Mouse (Mus musculus) embryo, embryonic 11.5 days (tissue): ENCODE measurements around the gene Trim15.
"Not testable (repeated sequence)": the region's sequence is repeated elsewhere in the genome, so short reads cannot be mapped to it uniquely, and the experiment has no call there.

Experiments
- DNase-seq: peaks from one replicate; pipeline ENCODE4 v3.0.0-alpha.2; 2012; ENCODE audit warnings: low read depth, low spot score

The Trim15 gene

GRCm38 (mm10) chr17:36866719-36867527 is at the start of gene Trim15:
Gene Trim15 (minus strand): TSS chr17:36867210.
- DNase-seq = no peak

- DNase-seq = peak; percentile 31
Observed at GRCm38 (mm10) chr17:36915076-36915475, 48.1 kb upstream of the Trim15 start.

GRCm38 (mm10) chr17:36914108-36914507 is 47.1 kb upstream of the Trim15 start:
- peak; percentile 62 for DNase-seq

GRCm38 (mm10) chr17:36912031-36912430 is 45.0 kb upstream of the Trim15 start:
- DNase-seq = no peak

GRCm38 (mm10) chr17:36909802-36910201 is 42.8 kb upstream of the Trim15 start:
- DNase-seq = no peak

GRCm38 (mm10) chr17:36908235-36908634 is 41.2 kb upstream of the Trim15 start:
- no peak for DNase-seq

GRCm38 (mm10) chr17:36903651-36904050 is 36.6 kb upstream of the Trim15 start:
- DNase-seq = no peak

- no peak for DNase-seq
Observed at GRCm38 (mm10) chr17:36900691-36901090, 33.7 kb upstream of the Trim15 start.

- no peak for DNase-seq
Observed at GRCm38 (mm10) chr17:36900001-36900400, 33.0 kb upstream of the Trim15 start.

GRCm38 (mm10) chr17:36899376-36899775 is 32.4 kb upstream of the Trim15 start:
- DNase-seq = no peak

GRCm38 (mm10) chr17:36897552-36898205 is 30.7 kb upstream of the Trim15 start, which contains the start of gene Trim31:
Gene Trim31 (plus strand): TSS chr17:36898118.
- DNase-seq = no peak

- DNase-seq = no peak
Observed at GRCm38 (mm10) chr17:36897065-36897464, 30.1 kb upstream of the Trim15 start.

- DNase-seq = peak; percentile 38
Observed at GRCm38 (mm10) chr17:36896583-36896982, 29.6 kb upstream of the Trim15 start.

- DNase-seq = no peak
Observed at GRCm38 (mm10) chr17:36893387-36893786, 26.4 kb upstream of the Trim15 start.

GRCm38 (mm10) chr17:36892362-36892761 is 25.4 kb upstream of the Trim15 start:
- no peak for DNase-seq

GRCm38 (mm10) chr17:36891496-36891895 is 24.5 kb upstream of the Trim15 start:
- not testable (repeated sequence) for DNase-seq

GRCm38 (mm10) chr17:36890073-36890903 is 23.3 kb upstream of the Trim15 start, which contains the start of gene Trim40:
Gene Trim40 (minus strand): TSS chr17:36890123.
- DNase-seq = no peak

GRCm38 (mm10) chr17:36885132-36885790 is 18.3 kb upstream of the Trim15 start:
- DNase-seq = no peak

- DNase-seq = no peak
Observed at GRCm38 (mm10) chr17:36883350-36883749, 16.3 kb upstream of the Trim15 start.

- no peak for DNase-seq
Observed at GRCm38 (mm10) chr17:36874636-36875035, 7.6 kb upstream of the Trim15 start.
